In genomic region chr17:76134030-76134429, GRCm38 (mm10) we compare ENCODE assay signal across 21 mouse cellular contexts.
"Had no signal": no experiment of that assay in that cellular context is flagged by ENCODE, and none has a peak within 500 bp of the region (broad histone marks: within the 10 kb centered on the region; RNA-seq: fewer than 3 reads in every experiment).

No protein-coding gene starts in this region.

- H3K9me3 ChIP-seq: kidney, embryonic 15.5 days; limb, embryonic 12.5 days; limb, embryonic 15.5 days; midbrain, embryonic 12.5 days; midbrain, embryonic 15.5 days; neural tube, embryonic 12.5 days; neural tube, embryonic 15.5 days; stomach, embryonic 15.5 days had no signal

- H3K4me1 ChIP-seq: kidney, embryonic 15.5 days; limb, embryonic 15.5 days; midbrain, embryonic 12.5 days; midbrain, embryonic 15.5 days; neural tube, embryonic 12.5 days; neural tube, embryonic 15.5 days; stomach, embryonic 15.5 days had no signal

- H3K4me2 ChIP-seq: kidney, embryonic 15.5 days; limb, embryonic 12.5 days; limb, embryonic 15.5 days; liver, embryonic 11.5 days; lung, embryonic 14.5 days; midbrain, embryonic 12.5 days; midbrain, embryonic 15.5 days; neural tube, embryonic 12.5 days; neural tube, embryonic 15.5 days; stomach, embryonic 15.5 days had no signal

- ATAC-seq: liver, postnatal 0 days; lung, postnatal 0 days; midbrain, embryonic 15.5 days had no signal

- H3K9ac ChIP-seq: kidney, embryonic 15.5 days; limb, embryonic 12.5 days; limb, embryonic 15.5 days; liver, embryonic 14.5 days; liver, postnatal 0 days; lung, embryonic 14.5 days; midbrain, embryonic 12.5 days; midbrain, embryonic 15.5 days; neural tube, embryonic 12.5 days; neural tube, embryonic 15.5 days; stomach, embryonic 15.5 days had no signal

- DNase-seq: kidney, adult 8-10 months; kidney, postnatal 10 days; kidney, postnatal 36 days; left cerebral cortex, postnatal 4 days; liver, postnatal 0 days; lung, embryonic 14.5 days; spleen, adult 18-20 months; thymus, adult 18-20 months; thymus, postnatal 36 days had no signal

- H3K27me3 ChIP-seq: kidney, embryonic 15.5 days; limb, embryonic 12.5 days; limb, embryonic 15.5 days; midbrain, embryonic 12.5 days; midbrain, embryonic 15.5 days; neural tube, embryonic 12.5 days; neural tube, embryonic 15.5 days; stomach, embryonic 15.5 days had no signal

- H3K4me3 ChIP-seq: kidney, embryonic 15.5 days; limb, embryonic 12.5 days; limb, embryonic 15.5 days; midbrain, embryonic 12.5 days; midbrain, embryonic 15.5 days; neural tube, embryonic 12.5 days; neural tube, embryonic 15.5 days; stomach, embryonic 15.5 days had no signal

- H3K27ac ChIP-seq: kidney, embryonic 15.5 days; limb, embryonic 12.5 days; limb, embryonic 15.5 days; liver, embryonic 14.5 days; macrophage; midbrain, embryonic 12.5 days; midbrain, embryonic 15.5 days; neural tube, embryonic 12.5 days; neural tube, embryonic 15.5 days; stomach, embryonic 15.5 days had no signal

- H3K36me3 ChIP-seq: kidney, embryonic 15.5 days; limb, embryonic 12.5 days; limb, embryonic 15.5 days; midbrain, embryonic 12.5 days; midbrain, embryonic 15.5 days; neural tube, embryonic 12.5 days; neural tube, embryonic 15.5 days; stomach, embryonic 15.5 days had no signal
